Mouse (Mus musculus): ENCODE data around the gene Bdkrb2.

The Bdkrb2 gene

GRCm38 (mm10) chr12:105546538-105546937, 16.5 kb upstream of the Bdkrb2 start:
- DNase-seq (ENCODE audit: low spot score): no peak

- no peak for DNase-seq (ENCODE audit: low spot score)
These were observed 15.9 kb upstream of the Bdkrb2 start for GRCm38 (mm10) chr12:105547151-105547550.

GRCm38 (mm10) chr12:105548001-105548400, 15.0 kb upstream of the Bdkrb2 start:
- DNase-seq (ENCODE audit: low spot score): no peak

GRCm38 (mm10) chr12:105548881-105549280, 14.1 kb upstream of the Bdkrb2 start:
- no peak for DNase-seq (ENCODE audit: low spot score)

GRCm38 (mm10) chr12:105549835-105550802, 12.9 kb upstream of the Bdkrb2 start:
- no peak for DNase-seq (ENCODE audit: low spot score)

- DNase-seq (ENCODE audit: low spot score): no peak
These were observed 11.5 kb upstream of the Bdkrb2 start for GRCm38 (mm10) chr12:105551551-105551989.

- DNase-seq (ENCODE audit: low spot score): no peak
These were observed 8.8 kb upstream of the Bdkrb2 start for GRCm38 (mm10) chr12:105554151-105554772.

GRCm38 (mm10) chr12:105555172-105555571, 7.9 kb upstream of the Bdkrb2 start:
- DNase-seq (ENCODE audit: low spot score): no peak

- DNase-seq (ENCODE audit: low spot score): no peak
These were observed 5.6 kb upstream of the Bdkrb2 start for GRCm38 (mm10) chr12:105557250-105557925.

- no peak for DNase-seq (ENCODE audit: low spot score)
These were observed 2.0 kb upstream of the Bdkrb2 start for GRCm38 (mm10) chr12:105561007-105561534.

- no peak for DNase-seq (ENCODE audit: low spot score)
These were observed 788 bp upstream of the Bdkrb2 start for GRCm38 (mm10) chr12:105562056-105562820.

- no peak for DNase-seq (ENCODE audit: low spot score)
These were observed 775 bp downstream of the Bdkrb2 start for GRCm38 (mm10) chr12:105563726-105564275.

- no peak for DNase-seq (ENCODE audit: low spot score)
These were observed 2.2 kb downstream of the Bdkrb2 start for GRCm38 (mm10) chr12:105565221-105565620.

GRCm38 (mm10) chr12:105571867-105572266, 8.8 kb downstream of the Bdkrb2 start:
- no peak for DNase-seq (ENCODE audit: low spot score)

GRCm38 (mm10) chr12:105572622-105573021, 9.6 kb downstream of the Bdkrb2 start:
- DNase-seq (ENCODE audit: low spot score): no peak

GRCm38 (mm10) chr12:105574356-105574755, 11.3 kb downstream of the Bdkrb2 start:
- no peak for DNase-seq (ENCODE audit: low spot score)

- DNase-seq (ENCODE audit: low spot score): no peak
These were observed 17.5 kb downstream of the Bdkrb2 start for GRCm38 (mm10) chr12:105580490-105580889.

GRCm38 (mm10) chr12:105582486-105582885, 19.5 kb downstream of the Bdkrb2 start:
- DNase-seq (ENCODE audit: low spot score): no peak

GRCm38 (mm10) chr12:105583484-105583883, 20.5 kb downstream of the Bdkrb2 start:
- no peak for DNase-seq (ENCODE audit: low spot score)

- no peak for DNase-seq (ENCODE audit: low spot score)
These were observed 21.8 kb downstream of the Bdkrb2 start for GRCm38 (mm10) chr12:105584851-105585250.

- DNase-seq (ENCODE audit: low spot score): no peak
These were observed 24.5 kb downstream of the Bdkrb2 start for GRCm38 (mm10) chr12:105587526-105587925.

Data from layer of hippocampus, adult 9-10 months (tissue).